Mouse (Mus musculus) neural tube, embryonic 11.5 days (tissue): ENCODE results near the gene Gm43191. TPM values are rescaled to one million over a fixed set of nuclear protein-coding genes. Genes with fewer than 3 reads are reported as not detected.

Experiments used
- ATAC-seq: fragments of 200-750 bp; cut with Nextera tagmentation; 2 replicates; pipeline ENCODE4 v1.8.0; 2017; ENCODE audit warnings: moderate number of reproducible peaks, mild to moderate bottlenecking, moderate TSS enrichment, moderate library complexity; ENCODE audit not compliant: insufficient read depth, low FRiP score, low TSS enrichment
- DNase-seq: peaks from one replicate; pipeline ENCODE4 v3.0.0-alpha.2; 2015; ENCODE audit warnings: low spot score
- H3K27ac ChIP-seq: fragments of 300-500 bp; sonication (generic); 2 replicates; pipeline ENCODE4 v1.5.1; 2014; ENCODE audit warnings: low read depth, mild to moderate bottlenecking, low read length
- H3K27me3 ChIP-seq: fragments of 300-500 bp; sonication (generic); 2 replicates; pipeline ENCODE4 v1.6.1; 2014; ENCODE audit warnings: mild to moderate bottlenecking, low read length, mixed read lengths; ENCODE audit not compliant: control insufficient read depth, insufficient read depth
- H3K36me3 ChIP-seq: fragments of 300-500 bp; sonication (generic); 2 replicates; pipeline ENCODE4 v1.6.1; 2014; ENCODE audit warnings: mild to moderate bottlenecking, low read length, moderate library complexity, mixed read lengths; ENCODE audit not compliant: control insufficient read depth, insufficient read depth
- H3K4me1 ChIP-seq: fragments of 300-500 bp; sonication (generic); 2 replicates; pipeline ENCODE4 v1.6.1; 2014; ENCODE audit warnings: low read length, mixed read lengths; ENCODE audit not compliant: control insufficient read depth, insufficient read depth
- H3K4me2 ChIP-seq: fragments of 300-500 bp; sonication (generic); 2 replicates; pipeline ENCODE4 v1.6.1; 2014; ENCODE audit warnings: low read depth, mild to moderate bottlenecking, moderate library complexity
- H3K4me3 ChIP-seq: fragments of 300-500 bp; sonication (generic); 2 replicates; pipeline ENCODE4 v1.5.1; 2014; ENCODE audit warnings: low read depth, low read length
- H3K9ac ChIP-seq: fragments of 300-500 bp; sonication (generic); 2 replicates; pipeline ENCODE4 v1.6.1; 2014; ENCODE audit warnings: mild to moderate bottlenecking, low read length
- H3K9me3 ChIP-seq: fragments of 300-500 bp; sonication (generic); 2 replicates; pipeline ENCODE4 v1.6.1; 2016; ENCODE audit warnings: low read length; ENCODE audit not compliant: control insufficient read depth
- WGBS: fragments of 180-500 bp; shearing (Covaris S2); extraction: QIAGEN DNeasy Blood & Tissue Kit; methylation state at CpG from one replicate; pipeline ENCODE4 v1.1.7; 2014; 5-methylcytosine and 5-hydroxymethylcytosine counted together
- polyA plus RNA-seq: library from polyadenylated mRNA; unstranded; fragments of >200 nt; fragmentation: Nextera tagmentation; extraction: Ambion mirVana; gene quantifications from 2 replicates; pipeline ENCODE4 v1.2.1, GENCODE M21; 2014

Gene Gm43191
- polyA plus RNA-seq, 1 experiment from 2014 or later, result not detected

GRCm38 (mm10) chr3:116599705-116600104 is 81.4 kb downstream of the Gm43191 start:
- Histone ChIP-seq H3K4me1 (no peaks in the 10 kb centered on the region), H3K27me3 (no peaks in the 10 kb centered on the region), H3K9me3 (no peaks in the 10 kb centered on the region), H3K36me3 (no peaks in the 10 kb centered on the region), H3K9ac (no peak overlapping the region), H3K4me3 (no peak overlapping the region), H3K27ac (no peak overlapping the region), H3K4me2 (no peak overlapping the region)
- ATAC-seq (no peak), DNase-seq (no peak)
- 94% methylated on average over 2 of the region's 2 CpGs for WGBS

DNA sequence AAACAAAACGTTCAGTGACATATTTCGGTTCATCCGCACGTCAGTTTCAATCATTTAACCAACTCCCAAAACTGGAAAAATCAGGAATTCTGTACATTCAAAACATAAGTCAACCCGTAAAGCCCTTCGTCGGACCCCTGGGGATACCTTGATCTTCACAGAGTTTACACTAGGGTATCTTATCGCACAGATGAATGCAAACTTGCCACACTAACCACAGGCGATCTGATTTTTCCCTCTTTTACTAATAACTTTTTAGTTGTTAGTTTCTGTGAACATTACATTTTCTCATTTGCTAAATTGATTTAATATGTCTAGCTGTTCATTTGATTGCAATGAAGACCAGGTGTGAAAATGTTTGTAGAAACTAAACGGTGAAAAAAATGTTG is 85.5 kb downstream of the Gm43191 start:
- H3K27ac ChIP-seq, result no peak overlapping the region
- WGBS, result 10% methylated on average over 10 of the region's 10 CpGs
- no peaks in the 10 kb centered on the region for H3K27me3 ChIP-seq
- no peaks in the 10 kb centered on the region for H3K4me1 ChIP-seq
- H3K9ac ChIP-seq, result peak overlapping the region; percentile 57
- ATAC-seq (no peak), DNase-seq (no peak)
- H3K9me3 ChIP-seq, result no peaks in the 10 kb centered on the region
- no peaks in the 10 kb centered on the region for H3K36me3 ChIP-seq
- H3K4me2 ChIP-seq, result peak overlapping the region; percentile 80
- H3K4me3 ChIP-seq, result peak overlapping the region; percentile 82

DNA sequence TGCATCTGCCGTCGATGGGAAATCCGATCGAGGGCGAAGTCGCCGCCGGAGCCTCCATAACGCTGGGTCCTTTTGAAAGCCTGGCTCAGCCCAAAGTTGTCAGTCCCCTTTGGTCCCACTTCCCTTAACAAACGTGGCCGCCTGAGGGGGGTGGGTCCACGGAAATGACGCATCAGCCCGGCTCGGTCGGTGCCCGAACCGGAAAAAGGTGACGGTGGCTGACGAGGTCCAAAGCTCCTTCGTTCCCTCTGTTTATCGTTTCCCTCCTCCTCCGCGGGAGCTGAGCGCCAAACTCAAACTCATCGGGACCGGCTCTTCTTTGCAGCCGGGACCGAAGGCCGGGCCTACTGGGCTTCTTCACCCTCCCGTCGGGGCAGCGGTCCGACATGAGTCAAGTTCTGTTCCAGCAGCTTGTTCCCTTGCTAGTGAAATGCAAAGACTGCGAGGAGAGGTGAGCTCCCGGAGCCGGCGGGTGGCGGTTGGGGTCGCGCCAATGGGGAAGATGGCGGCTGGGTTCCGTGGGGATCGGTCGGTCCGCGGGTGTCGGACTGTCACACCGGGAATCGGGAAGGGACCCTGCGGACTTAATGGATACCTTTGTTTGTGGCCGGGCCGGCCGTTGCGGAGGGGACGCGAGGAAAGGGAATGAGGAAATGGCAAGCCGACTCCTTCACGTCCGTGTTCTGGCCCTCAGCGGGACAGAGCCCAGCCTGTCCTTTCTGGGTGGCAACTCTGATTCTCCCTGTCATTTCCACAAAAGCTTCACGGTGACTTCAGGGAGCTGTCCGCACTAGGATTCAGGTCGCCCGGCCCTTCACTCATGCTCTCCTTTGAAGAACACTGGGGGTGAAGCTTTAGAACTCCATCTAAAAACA is 86.1 kb downstream of the Gm43191 start, which contains the start of gene Sass6:
Gene Sass6 (plus strand): TSS at position 255 of the 875 bp plus-strand sequence.
- DNase-seq (peak; percentile 98), ATAC-seq (peak; percentile 95)
- Histone ChIP-seq H3K9ac (peak within 1 kb of the TSS; percentile 57), H3K36me3 (no peaks in the 10 kb centered on the region), H3K27me3 (no peaks in the 10 kb centered on the region), H3K4me2 (peak within 1 kb of the TSS; percentile 80), H3K4me1 (no peaks in the 10 kb centered on the region), H3K9me3 (no peaks in the 10 kb centered on the region), H3K27ac (peak within 1 kb of the TSS; percentile 76; the same call in 1 of the 2 replicates), H3K4me3 (peak within 1 kb of the TSS; percentile 82)
- WGBS, result under 1% methylated on average over 65 of the region's 65 CpGs

DNA sequence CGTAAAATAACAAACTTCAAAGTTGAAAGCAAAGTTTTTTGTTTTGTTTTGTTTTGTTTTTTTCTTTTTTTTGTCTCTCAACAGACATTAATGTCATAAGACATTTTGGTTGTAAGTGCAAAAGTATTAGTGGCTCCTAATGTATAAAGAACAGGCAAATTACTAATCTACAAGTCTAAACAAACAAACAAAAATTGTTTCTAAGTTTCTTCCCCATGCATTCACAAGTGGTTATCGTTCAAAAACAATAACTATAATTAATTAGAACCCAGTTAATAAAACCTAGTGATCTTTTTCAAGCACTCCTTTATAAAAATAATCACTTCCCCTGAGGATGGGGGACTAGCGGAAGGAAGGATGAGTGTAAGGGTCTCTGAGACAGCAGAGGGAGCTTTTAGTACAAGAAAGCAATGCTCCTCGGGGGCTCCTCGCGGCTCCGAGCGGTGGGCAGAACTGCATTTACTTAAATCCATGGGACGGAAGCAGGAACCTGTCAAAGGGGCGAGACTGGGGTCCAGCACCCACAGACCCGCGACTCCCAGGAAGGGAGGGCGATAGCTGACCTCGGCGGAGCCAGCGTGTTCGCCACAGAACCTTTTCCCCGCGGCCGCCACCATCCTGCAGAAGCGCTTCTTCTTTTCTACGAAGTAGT is 86.9 kb downstream of the Gm43191 start:
- Histone ChIP-seq H3K36me3 (peaks cover 2% of the 10 kb centered on the region; the same call in 1 of the 2 replicates), H3K27me3 (no peaks in the 10 kb centered on the region), H3K4me3 (peak overlapping the region; percentile 82), H3K27ac (peak overlapping the region; percentile 76; the same call in 1 of the 2 replicates), H3K4me1 (no peaks in the 10 kb centered on the region), H3K9me3 (no peaks in the 10 kb centered on the region), H3K9ac (peak overlapping the region; percentile 57), H3K4me2 (peak overlapping the region; percentile 53)
- 3% methylated on average over 22 of the region's 22 CpGs for WGBS
- ATAC-seq, result peak; percentile 74
- no peak for DNase-seq

Other genes with a start within 250 kb of the Gm43191 start
- 118 and 119 TPM in 2 replicates for gene Rtca, start 173.1 kb downstream of the Gm43191 start, polyA plus RNA-seq
- 12.5 and 13.0 TPM in 2 replicates for gene Dbt, start 168.2 kb downstream of the Gm43191 start, polyA plus RNA-seq
- gene Lrrc39, start 118.3 kb downstream of the Gm43191 start, polyA plus RNA-seq, result 0.65 and 0.99 TPM in 2 replicates
- gene Sass6, start 86.3 kb downstream of the Gm43191 start, polyA plus RNA-seq, result 33.0 and 36.2 TPM in 2 replicates
- gene Trmt13, start 66.7 kb downstream of the Gm43191 start, polyA plus RNA-seq, result 18.8 and 23.4 TPM in 2 replicates
- gene Mfsd14a, start 18.6 kb downstream of the Gm43191 start, polyA plus RNA-seq, result 79.9 and 81.1 TPM in 2 replicates
- 8.8 and 8.9 TPM in 2 replicates for gene Slc35a3, start 31.6 kb upstream of the Gm43191 start, polyA plus RNA-seq
- 17.0 and 18.2 TPM in 2 replicates for gene Agl, start 126.9 kb upstream of the Gm43191 start, polyA plus RNA-seq
- gene Frrs1, start 178.2 kb upstream of the Gm43191 start, polyA plus RNA-seq, result 6.6 and 6.9 TPM in 2 replicates